Mouse (Mus musculus) limb, embryonic 10.5 days (tissue): ENCODE measurements around the gene 1700029P11Rik. TPM values are rescaled to one million over a fixed set of nuclear protein-coding genes. Genes with fewer than 3 reads are reported as not detected.
"Not testable (repeated sequence)": the region's sequence is repeated elsewhere in the genome, so short reads cannot be mapped to it uniquely, and the experiment has no call there.

Experiments
- DNase-seq: peaks from one replicate; pipeline ENCODE4 v3.0.0-alpha.2; 2017; ENCODE audit warnings: low spot score
- H3K27ac ChIP-seq: fragments of 300-500 bp; sonication (generic); 2 replicates; pipeline ENCODE4 v1.5.1; 2016; ENCODE audit warnings: mild to moderate bottlenecking
- H3K27me3 ChIP-seq: fragments of 300-500 bp; sonication (generic); 2 replicates; pipeline ENCODE4 v1.6.1; 2016; ENCODE audit warnings: low read depth, mild to moderate bottlenecking; ENCODE audit not compliant: poor library complexity, severe bottlenecking
- H3K36me3 ChIP-seq: fragments of 300-500 bp; sonication (generic); 2 replicates; pipeline ENCODE4 v1.6.1; 2016; ENCODE audit warnings: mild to moderate bottlenecking, moderate library complexity
- H3K4me1 ChIP-seq: fragments of 300-500 bp; sonication (generic); 2 replicates; pipeline ENCODE4 v1.6.1; 2016
- H3K4me3 ChIP-seq: fragments of 300-500 bp; sonication (generic); 2 replicates; pipeline ENCODE4 v1.5.1; 2016; ENCODE audit warnings: mild to moderate bottlenecking, moderate library complexity
- H3K9me3 ChIP-seq: fragments of 300-500 bp; sonication (generic); replicated peaks from 2 replicates; pipeline ENCODE4 v1.6.1; 2016; ENCODE audit warnings: mild to moderate bottlenecking
- WGBS: fragments of 180-500 bp; shearing (Covaris S2); methylation state at CpG from one replicate; pipeline ENCODE4 v1.1.7; 2016; 5-methylcytosine and 5-hydroxymethylcytosine counted together
- polyA plus RNA-seq: library from polyadenylated mRNA; unstranded; fragments of >200 nt; fragmentation: Nextera tagmentation; extraction: Ambion mirVana; gene quantifications from 2 replicates; pipeline ENCODE4 v1.2.1, GENCODE M21; 2016

The 1700029P11Rik gene
- polyA plus RNA-seq, 1 experiment from 2014 or later: not detected

GRCm38 (mm10) chr15:81964262-81964661, 16.1 kb upstream of the 1700029P11Rik start:
- Histone ChIP-seq H3K4me1 (peaks cover 11% of the 10 kb centered on the region), H3K4me3 (no peak overlapping the region), H3K27me3 (no peaks in the 10 kb centered on the region), H3K27ac (no peak overlapping the region), H3K9me3 (no peaks in the 10 kb centered on the region), H3K36me3 (no peaks in the 10 kb centered on the region)
- no peak for DNase-seq
- WGBS: 57% methylated on average over 1 of the region's 1 CpGs

GRCm38 (mm10) chr15:81964980-81965545, 15.3 kb upstream of the 1700029P11Rik start:
- 72% methylated on average over 4 of the region's 4 CpGs for WGBS
- no peaks in the 10 kb centered on the region for H3K9me3 ChIP-seq
- H3K27me3 ChIP-seq: no peaks in the 10 kb centered on the region
- no peak for DNase-seq
- no peak overlapping the region for H3K4me3 ChIP-seq
- peaks cover 14% of the 10 kb centered on the region for H3K4me1 ChIP-seq
- H3K27ac ChIP-seq: no peak overlapping the region
- H3K36me3 ChIP-seq: no peaks in the 10 kb centered on the region

DNA sequence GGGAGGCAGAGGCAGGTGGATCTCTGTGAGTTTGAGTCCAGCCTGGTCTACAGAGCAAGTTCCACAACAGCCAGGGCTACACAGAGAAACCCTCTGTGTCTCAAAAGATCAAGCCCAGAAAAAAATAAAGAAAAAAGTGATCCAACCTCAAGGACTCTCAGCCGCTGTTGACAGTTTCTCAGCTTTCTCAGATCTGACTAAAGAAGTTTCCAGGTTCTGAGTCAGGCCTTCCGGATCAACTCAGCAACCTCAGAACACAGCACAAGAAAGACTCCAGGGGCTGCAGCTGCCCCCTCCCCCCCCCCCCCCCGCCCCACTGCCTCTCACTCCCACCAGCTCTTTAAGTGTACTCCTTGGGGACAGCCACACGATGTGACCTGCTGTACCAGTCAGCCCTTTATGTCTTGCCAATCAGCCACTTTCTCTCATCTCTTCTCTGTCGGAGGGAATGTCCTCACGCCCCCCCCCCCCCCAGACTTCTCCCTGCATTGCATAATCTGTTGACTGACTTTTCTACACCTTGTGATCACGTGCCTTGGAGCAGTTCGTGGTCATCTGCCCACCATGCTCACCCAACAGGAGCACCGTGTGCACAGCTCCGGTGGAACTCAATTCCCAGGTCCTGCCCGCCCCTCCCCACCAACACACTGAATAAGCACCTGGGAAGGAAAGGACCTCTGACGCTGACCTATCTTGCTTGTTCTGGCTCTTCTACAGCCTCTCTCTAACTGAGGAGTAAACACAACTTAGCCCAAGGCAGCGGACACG, 14.1 kb upstream of the 1700029P11Rik start:
- no peak overlapping the region for H3K4me3 ChIP-seq

GRCm38 (mm10) chr15:81967821-81968220, 12.5 kb upstream of the 1700029P11Rik start:
- Histone ChIP-seq H3K4me3 (no peak overlapping the region), H3K9me3 (no peaks in the 10 kb centered on the region; the same call in 1 of the 2 replicates), H3K27ac (no peak overlapping the region), H3K4me1 (peaks cover 7% of the 10 kb centered on the region), H3K36me3 (no peaks in the 10 kb centered on the region), H3K27me3 (no peaks in the 10 kb centered on the region)
- 88% methylated on average over 5 of the region's 5 CpGs for WGBS
- DNase-seq: no peak

More for the DNA sequence above, 14.1 kb upstream of the 1700029P11Rik start:
- H3K9me3 ChIP-seq: no peaks in the 10 kb centered on the region
- H3K36me3 ChIP-seq: no peaks in the 10 kb centered on the region
- no peaks in the 10 kb centered on the region for H3K27me3 ChIP-seq
- no peak for DNase-seq
- no peak overlapping the region for H3K27ac ChIP-seq
- H3K4me1 ChIP-seq: peaks cover 7% of the 10 kb centered on the region
- 83% methylated on average over 13 of the region's 14 CpGs for WGBS

GRCm38 (mm10) chr15:81968447-81968846, 11.9 kb upstream of the 1700029P11Rik start:
- no peak for DNase-seq
- no peaks in the 10 kb centered on the region; the same call in 1 of the 2 replicates for H3K9me3 ChIP-seq
- H3K4me1 ChIP-seq: peaks cover 7% of the 10 kb centered on the region
- H3K27ac ChIP-seq: no peak overlapping the region
- H3K4me3 ChIP-seq: no peak overlapping the region
- no peaks in the 10 kb centered on the region for H3K36me3 ChIP-seq
- no peaks in the 10 kb centered on the region for H3K27me3 ChIP-seq
- 60% methylated on average over 2 of the region's 2 CpGs for WGBS

DNA sequence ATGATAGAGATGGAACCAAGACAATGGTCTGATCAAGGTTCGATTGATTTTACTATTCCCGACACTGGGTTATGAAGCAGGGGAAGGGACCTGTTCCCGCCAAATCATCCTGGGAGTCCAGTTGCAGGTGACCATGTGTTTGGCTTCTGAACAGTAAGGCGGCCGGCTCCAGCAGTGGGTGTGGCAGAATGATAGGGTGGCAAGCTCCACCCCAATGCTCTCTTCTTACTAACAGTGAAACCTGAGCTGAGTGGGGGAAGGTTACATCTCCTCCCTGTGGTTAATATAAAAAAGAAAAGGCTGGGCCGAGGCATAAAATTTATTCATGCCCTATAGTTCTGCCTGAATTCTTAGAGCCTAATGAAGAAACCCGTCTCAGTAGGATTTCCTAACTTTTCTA, 11.2 kb upstream of the 1700029P11Rik start:
- Histone ChIP-seq H3K27ac (no peak overlapping the region), H3K9me3 (no peaks in the 10 kb centered on the region; the same call in 1 of the 2 replicates), H3K27me3 (no peaks in the 10 kb centered on the region), H3K36me3 (no peaks in the 10 kb centered on the region), H3K4me3 (no peak overlapping the region), H3K4me1 (peaks cover 7% of the 10 kb centered on the region)
- DNase-seq: peak; percentile 32
- 69% methylated on average over 7 of the region's 7 CpGs for WGBS

- H3K27me3 ChIP-seq, H3K9me3 ChIP-seq, DNase-seq, H3K4me3 ChIP-seq, H3K36me3 ChIP-seq, H3K4me1 ChIP-seq, H3K27ac ChIP-seq: not testable (repeated sequence)
- WGBS: 77% methylated on average over 6 of the region's 6 CpGs
Observed at GRCm38 (mm10) chr15:81969635-81970034, 10.7 kb upstream of the 1700029P11Rik start.

GRCm38 (mm10) chr15:81970498-81970897, 9.8 kb upstream of the 1700029P11Rik start:
- WGBS: 94% methylated on average over 4 of the region's 4 CpGs
- not testable (repeated sequence) for H3K36me3 ChIP-seq, H3K9me3 ChIP-seq, H3K27ac ChIP-seq, DNase-seq, H3K4me1 ChIP-seq, H3K27me3 ChIP-seq, H3K4me3 ChIP-seq

- DNase-seq, H3K27me3 ChIP-seq, H3K4me1 ChIP-seq, H3K27ac ChIP-seq, H3K4me3 ChIP-seq, H3K36me3 ChIP-seq, H3K9me3 ChIP-seq: not testable (repeated sequence)
- 95% methylated on average over 8 of the region's 8 CpGs for WGBS
Observed at GRCm38 (mm10) chr15:81975156-81975555, 5.2 kb upstream of the 1700029P11Rik start.

DNA sequence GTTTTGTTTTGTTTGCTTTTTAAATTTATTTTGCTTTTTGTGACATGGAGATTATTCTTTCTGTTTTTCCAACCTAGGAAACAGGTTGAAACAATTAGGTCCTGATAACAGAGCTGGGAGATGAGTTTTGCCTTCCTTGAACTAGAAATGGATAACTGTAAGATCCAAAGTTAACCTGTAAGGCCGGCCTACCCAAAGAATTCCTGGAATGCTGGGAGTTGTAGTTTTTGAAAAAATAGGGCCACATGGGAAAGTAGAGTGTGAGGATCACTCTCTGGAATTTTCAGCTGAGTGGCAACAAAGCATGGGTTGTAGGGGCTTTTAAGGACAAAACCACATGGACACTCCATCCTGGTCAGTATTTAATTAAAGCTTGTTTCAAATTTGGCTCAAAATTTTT, 1.8 kb downstream of the 1700029P11Rik start:
- Histone ChIP-seq H3K9me3 (no peaks in the 10 kb centered on the region), H3K27ac (no peak overlapping the region), H3K4me1 (no peaks in the 10 kb centered on the region), H3K27me3 (no peaks in the 10 kb centered on the region), H3K36me3 (no peaks in the 10 kb centered on the region), H3K4me3 (no peak overlapping the region)
- WGBS: 58% methylated on average over 1 of the region's 1 CpGs
- DNase-seq: no peak

- Histone ChIP-seq H3K9me3 (no peaks in the 10 kb centered on the region), H3K27ac (no peak overlapping the region), H3K4me1 (no peaks in the 10 kb centered on the region), H3K4me3 (no peak overlapping the region), H3K27me3 (no peaks in the 10 kb centered on the region), H3K36me3 (no peaks in the 10 kb centered on the region)
- WGBS: 68% methylated on average over 2 of the region's 2 CpGs
- DNase-seq: no peak
Observed at GRCm38 (mm10) chr15:81985267-81986161, 5.2 kb downstream of the 1700029P11Rik start.

GRCm38 (mm10) chr15:81987646-81988045, 7.3 kb downstream of the 1700029P11Rik start, which contains the start of gene Xrcc6:
Gene Xrcc6 (plus strand): TSS chr15:81987835.
- no peak for DNase-seq
- 82% methylated on average over 3 of the region's 3 CpGs for WGBS
- H3K27ac ChIP-seq: no peak within 1 kb of the TSS
- H3K36me3 ChIP-seq: peaks cover 2% of the 10 kb centered on the region; the same call in 1 of the 2 replicates
- H3K4me3 ChIP-seq: no peak within 1 kb of the TSS
- H3K27me3 ChIP-seq: no peaks in the 10 kb centered on the region
- H3K9me3 ChIP-seq: no peaks in the 10 kb centered on the region
- no peaks in the 10 kb centered on the region for H3K4me1 ChIP-seq
